Mouse (Mus musculus) heart, postnatal 0 days (tissue): ENCODE results near the gene Ppp4r3b. TPM values are rescaled to one million over a fixed set of nuclear protein-coding genes. Genes with fewer than 3 reads are reported as not detected.

Experiments used
- ATAC-seq: fragments of 200-750 bp; cut with Nextera tagmentation; 2 replicates; pipeline ENCODE4 v1.8.0; 2017; ENCODE audit warnings: low read depth, moderate number of reproducible peaks, moderate library complexity; ENCODE audit not compliant: insufficient read depth
- DNase-seq: peaks from one replicate; pipeline ENCODE4 v3.0.0-alpha.2; 2016; ENCODE audit warnings: low spot score
- H3K27ac ChIP-seq: fragments of 300-500 bp; sonication (generic); 2 replicates; pipeline ENCODE4 v1.5.1; 2014; ENCODE audit warnings: low read depth, mild to moderate bottlenecking
- H3K27me3 ChIP-seq: fragments of 300-500 bp; sonication (generic); 2 replicates; pipeline ENCODE4 v1.6.1; 2014; ENCODE audit warnings: low read length, mixed read lengths; ENCODE audit not compliant: control insufficient read depth, insufficient read depth
- H3K36me3 ChIP-seq: fragments of 300-500 bp; sonication (generic); replicated peaks from 2 replicates; pipeline ENCODE4 v1.6.1; 2014; ENCODE audit warnings: low read length, mixed read lengths; ENCODE audit not compliant: control insufficient read depth, insufficient read depth
- H3K4me1 ChIP-seq: fragments of 300-500 bp; sonication (generic); 2 replicates; pipeline ENCODE4 v1.6.1; 2014; ENCODE audit warnings: antibody characterized with exemption; ENCODE audit not compliant: control insufficient read depth, insufficient read depth
- H3K4me2 ChIP-seq: fragments of 300-500 bp; sonication (generic); 2 replicates; pipeline ENCODE4 v1.6.1; 2014; ENCODE audit warnings: low read depth, mild to moderate bottlenecking, low read length, moderate library complexity
- H3K4me3 ChIP-seq: fragments of 300-500 bp; sonication (generic); 2 replicates; pipeline ENCODE4 v1.5.1; 2014; ENCODE audit warnings: low read depth, low read length
- H3K9ac ChIP-seq: fragments of 300-500 bp; sonication (generic); replicated peaks from 2 replicates; pipeline ENCODE4 v1.6.1; 2014; ENCODE audit warnings: low read depth, low read length, mixed read lengths
- H3K9me3 ChIP-seq: fragments of 300-500 bp; sonication (generic); replicated peaks from 2 replicates; pipeline ENCODE4 v1.6.1; 2016; ENCODE audit warnings: low read length; ENCODE audit not compliant: control insufficient read depth
- CTCF ChIP-seq: IDR thresholded peaks from 2 replicates; pipeline ENCODE4 v1.5.1; 2016; ENCODE audit warnings: antibody characterized with exemption, control low read depth, low read depth
- EP300 ChIP-seq: IDR thresholded peaks from 2 replicates; pipeline ENCODE4 v1.6.1; 2016; ENCODE audit warnings: antibody characterized with exemption, low read depth
- WGBS: fragments of 180-500 bp; shearing (Covaris S2); extraction: QIAGEN DNeasy Blood & Tissue Kit; methylation state at CpG from one replicate; pipeline ENCODE4 v1.1.7; 2014; 5-methylcytosine and 5-hydroxymethylcytosine counted together
- polyA plus RNA-seq: library from polyadenylated mRNA; unstranded; fragments of >200 nt; fragmentation: Nextera tagmentation; extraction: Ambion mirVana; gene quantifications from 2 replicates; pipeline ENCODE4 v1.2.1, GENCODE M21; 2015
- total RNA-seq: library from RNA; depleted of rRNA; stranded (reverse); fragments of >200 nt; gene quantifications from 2 replicates; pipeline ENCODE4 v1.2.3, GENCODE M21; 2014; ENCODE audit warnings: low replicate concordance; rRNA removed

Ppp4r3b gene
- total RNA-seq (18.7 and 23.0 TPM in 2 replicates), polyA plus RNA-seq (29.3 and 31.9 TPM in 2 replicates)

DNA sequence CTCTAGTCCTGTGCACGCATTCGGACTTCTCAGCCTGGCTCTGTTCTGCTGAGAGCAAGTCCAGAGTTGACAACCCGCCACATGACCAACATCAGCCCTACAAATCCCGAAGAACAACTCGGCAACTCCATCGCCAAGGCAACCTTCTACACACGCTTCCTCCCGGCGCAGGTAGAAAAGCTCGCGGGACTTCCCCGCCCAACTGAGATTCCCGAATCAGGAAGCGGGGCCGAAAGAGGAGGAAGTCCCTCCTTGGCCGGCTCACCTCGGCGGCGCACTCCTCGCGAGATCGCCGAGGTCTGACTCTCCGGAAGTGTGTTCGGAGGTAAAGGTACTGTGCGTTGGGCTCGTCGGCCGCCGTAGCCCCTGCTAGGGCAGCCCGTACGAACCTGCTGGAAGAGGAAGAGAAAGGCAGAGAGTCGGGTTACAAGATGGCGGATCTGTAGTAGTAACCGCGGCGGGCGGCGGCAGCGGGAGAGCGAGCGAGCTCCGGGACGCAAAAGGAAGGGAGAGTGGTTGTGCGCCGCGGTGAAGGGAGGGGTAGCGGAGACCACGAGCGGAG is at the start of gene Ppp4r3b:
Ppp4r3b (plus strand) TSS at position 328 of the 562 bp plus-strand sequence.
- no peaks in the 10 kb centered on the region for H3K36me3 ChIP-seq
- H3K4me2 ChIP-seq, result peak within 1 kb of the TSS; percentile 98
- ATAC-seq, result peak; percentile 96
- no peaks in the 10 kb centered on the region for H3K27me3 ChIP-seq
- peak; percentile 99 for DNase-seq
- peak within 1 kb of the TSS; percentile 99 for H3K9ac ChIP-seq
- peak within 1 kb of the TSS; percentile 99 for H3K4me3 ChIP-seq
- no peaks in the 10 kb centered on the region for H3K9me3 ChIP-seq
- WGBS, result under 1% methylated on average over 50 of the region's 50 CpGs
- TF ChIP-seq CTCF, result no peak
- peak; percentile 96 for TF ChIP-seq EP300
- H3K27ac ChIP-seq, result peak within 1 kb of the TSS; percentile 100
- peaks cover 11% of the 10 kb centered on the region for H3K4me1 ChIP-seq

DNA sequence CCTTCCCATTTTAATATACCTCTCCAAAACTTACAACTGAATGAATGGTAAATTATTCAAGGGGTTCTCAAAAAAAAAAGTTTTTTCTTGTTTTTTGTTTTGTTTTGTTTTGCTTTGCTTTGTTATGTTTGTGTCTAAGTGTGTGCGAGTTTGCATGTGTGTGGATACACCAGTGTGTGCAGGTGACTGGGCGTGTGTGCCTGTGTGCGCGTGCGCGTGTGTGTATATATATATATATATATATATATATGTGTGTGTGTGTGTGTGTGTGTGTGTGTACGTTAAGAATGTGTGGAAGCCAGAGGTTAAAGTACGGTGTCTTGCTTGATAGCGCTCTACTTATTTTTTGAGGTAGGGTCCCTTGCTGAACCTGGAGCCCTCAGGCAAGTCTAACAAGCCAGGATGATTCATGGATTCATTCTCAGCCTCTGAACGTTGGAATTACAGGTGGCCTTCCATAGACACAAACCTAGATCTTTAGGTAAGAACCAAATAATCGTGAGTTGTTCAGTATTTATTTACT is 42.8 kb upstream of the Ppp4r3b start:
- Histone ChIP-seq H3K9ac (peak overlapping the region; percentile 76), H3K27ac (no peak overlapping the region), H3K4me2 (peak overlapping the region; percentile 88), H3K36me3 (peaks cover 12% of the 10 kb centered on the region), H3K9me3 (no peaks in the 10 kb centered on the region), H3K27me3 (no peaks in the 10 kb centered on the region), H3K4me3 (peak overlapping the region; percentile 96), H3K4me1 (peaks cover 4% of the 10 kb centered on the region)
- TF ChIP-seq CTCF (no peak), EP300 (no peak)
- 61% methylated on average over 11 of the region's 11 CpGs for WGBS
- ATAC-seq, result peak; percentile 35
- no peak for DNase-seq

DNA sequence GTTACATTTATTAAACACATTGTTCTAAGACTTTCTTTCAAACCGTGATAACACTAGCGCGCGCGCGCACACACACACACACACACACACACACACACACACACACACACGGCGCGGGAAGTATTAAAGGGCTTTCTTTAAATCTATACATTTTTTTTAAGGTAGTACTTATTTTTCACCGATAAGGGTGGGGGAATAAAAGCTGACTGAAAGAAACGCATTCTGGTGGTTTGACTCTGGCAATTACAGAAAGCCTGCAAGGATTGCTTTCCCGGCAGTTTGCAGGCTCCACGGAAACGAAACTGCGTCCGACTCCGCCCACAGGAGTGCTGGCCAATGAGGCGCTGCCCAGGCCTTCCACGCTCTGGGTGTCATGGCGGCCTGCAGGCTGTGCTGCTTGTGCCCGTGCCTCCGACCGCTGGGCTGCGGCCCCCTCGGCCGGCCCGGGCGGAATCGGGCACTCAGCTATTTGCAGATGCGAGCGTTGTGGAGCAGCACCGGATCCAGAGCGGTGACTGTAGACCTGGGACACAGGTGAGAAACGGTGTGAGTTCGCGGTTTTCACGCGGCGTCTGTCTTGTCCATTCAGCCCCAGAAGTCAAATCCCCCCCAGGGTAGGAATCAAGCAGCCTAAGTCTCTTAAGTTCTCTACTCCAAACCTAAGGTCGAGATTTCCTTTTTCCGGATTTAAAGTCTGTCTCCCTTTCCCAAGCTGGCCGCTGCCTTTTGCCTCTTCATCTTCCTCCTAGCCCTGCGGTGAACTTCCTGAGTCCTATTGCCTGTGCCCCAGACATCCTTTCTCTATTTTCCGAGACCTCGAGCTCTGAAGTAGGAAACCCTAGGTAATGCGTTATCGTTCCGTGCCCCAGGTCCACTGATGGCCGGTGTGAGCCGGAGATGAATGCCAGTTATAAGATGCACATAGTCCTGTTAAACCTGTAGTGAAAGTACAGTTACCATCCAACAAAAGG is 42.0 kb upstream of the Ppp4r3b start, which contains the start of gene Pnpt1:
Pnpt1 (plus strand) TSS at position 360 of the 971 bp plus-strand sequence.
- Histone ChIP-seq H3K4me3 (peak within 1 kb of the TSS; percentile 96), H3K9ac (peak within 1 kb of the TSS; percentile 76), H3K4me2 (peak within 1 kb of the TSS; percentile 88), H3K9me3 (no peaks in the 10 kb centered on the region), H3K27ac (peak within 1 kb of the TSS; percentile 63; the same call in 1 of the 2 replicates), H3K27me3 (no peaks in the 10 kb centered on the region), H3K36me3 (peaks cover 14% of the 10 kb centered on the region), H3K4me1 (peaks cover 4% of the 10 kb centered on the region)
- ATAC-seq (peak; percentile 100), DNase-seq (peak; percentile 92)
- WGBS, result 4% methylated on average over 50 of the region's 50 CpGs
- no peak for TF ChIP-seq EP300
- no peak for TF ChIP-seq CTCF

GRCm38 (mm10) chr11:29140671-29141070 is 32.0 kb upstream of the Ppp4r3b start:
- no peak overlapping the region for H3K4me2 ChIP-seq
- H3K27ac ChIP-seq, result no peak overlapping the region
- TF ChIP-seq CTCF (no peak), EP300 (no peak)
- no peaks in the 10 kb centered on the region for H3K4me1 ChIP-seq
- DNase-seq (no peak), ATAC-seq (no peak)
- no peaks in the 10 kb centered on the region for H3K27me3 ChIP-seq
- peaks cover 45% of the 10 kb centered on the region for H3K36me3 ChIP-seq
- WGBS, result 75% methylated on average over 1 of the region's 1 CpGs
- no peaks in the 10 kb centered on the region for H3K9me3 ChIP-seq
- H3K9ac ChIP-seq, result no peak overlapping the region
- H3K4me3 ChIP-seq, result no peak overlapping the region

GRCm38 (mm10) chr11:29148901-29149300 is 23.8 kb upstream of the Ppp4r3b start:
- Histone ChIP-seq H3K27ac (no peak overlapping the region), H3K36me3 (peaks cover 29% of the 10 kb centered on the region), H3K4me3 (no peak overlapping the region), H3K4me2 (no peak overlapping the region), H3K4me1 (no peaks in the 10 kb centered on the region), H3K27me3 (no peaks in the 10 kb centered on the region), H3K9me3 (no peaks in the 10 kb centered on the region), H3K9ac (no peak overlapping the region)
- WGBS, result 95% methylated on average over 2 of the region's 2 CpGs
- DNase-seq (no peak), ATAC-seq (no peak)
- TF ChIP-seq EP300 (no peak), CTCF (no peak)
